Mouse (Mus musculus) retina, embryonic 14.5 days (tissue): ENCODE measurements around the gene Mlxipl.

Experiments used
- DNase-seq: peaks from one replicate; pipeline ENCODE4 v3.0.0-alpha.2; 2015; ENCODE audit warnings: low spot score

Gene Mlxipl

DNA sequence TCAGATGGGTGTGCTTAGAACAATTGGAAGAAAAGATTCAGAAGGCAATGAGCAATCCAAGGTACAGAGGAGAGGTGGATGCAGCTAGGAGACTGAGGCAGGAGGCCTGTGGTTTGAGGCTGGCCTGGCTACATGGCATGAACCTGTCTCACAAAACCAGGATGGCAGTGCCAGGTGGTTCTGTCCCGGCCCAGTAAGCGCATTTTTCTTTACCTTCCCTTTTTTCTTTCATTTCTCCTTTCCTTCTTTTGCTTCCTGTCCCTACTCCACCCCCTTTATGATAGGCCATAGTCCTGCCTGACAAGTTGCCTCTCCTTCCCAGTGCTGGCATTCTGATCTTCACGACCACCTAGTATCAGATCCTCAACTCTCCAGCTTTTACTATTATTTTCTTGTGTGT is 95.3 kb downstream of the Mlxipl start:
- DNase-seq: no peak

DNA sequence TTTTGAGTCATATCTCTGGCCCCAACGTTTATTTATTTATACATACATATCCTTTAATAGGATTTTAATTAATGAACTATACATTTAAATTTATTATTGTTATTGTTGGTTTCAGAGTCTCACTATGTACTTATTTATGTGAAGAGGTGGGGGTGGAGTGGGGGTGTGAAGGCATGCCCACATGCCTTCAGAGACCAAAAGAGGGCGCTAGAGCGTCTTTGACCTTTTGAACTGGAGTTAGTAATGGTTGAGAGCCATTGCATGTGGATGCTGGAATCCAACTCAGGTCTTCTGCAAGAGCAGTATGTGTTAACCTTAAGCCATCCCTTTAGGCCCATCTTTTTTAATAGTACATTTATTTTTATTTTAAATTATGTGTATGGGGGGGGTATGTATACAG is 95.9 kb downstream of the Mlxipl start:
- peak; percentile 66 for DNase-seq

DNA sequence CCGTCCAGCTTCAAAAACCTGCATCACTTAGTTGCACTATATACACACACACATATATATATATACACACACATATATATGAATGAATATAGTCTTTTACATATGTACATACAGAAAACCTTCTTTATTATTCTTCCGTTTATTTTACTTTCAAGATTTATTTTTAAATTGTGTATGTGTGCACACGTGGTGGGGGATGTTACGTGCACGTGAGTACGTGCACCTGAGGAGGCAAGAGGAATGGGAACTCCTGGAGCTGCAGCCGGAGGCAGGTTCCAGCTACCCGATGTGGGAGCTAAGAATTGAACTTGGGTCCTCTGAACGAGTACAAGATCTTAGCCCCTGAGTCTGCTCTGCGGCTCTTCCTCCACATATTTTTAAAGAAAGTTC is 96.5 kb downstream of the Mlxipl start:
- DNase-seq: no peak

DNA sequence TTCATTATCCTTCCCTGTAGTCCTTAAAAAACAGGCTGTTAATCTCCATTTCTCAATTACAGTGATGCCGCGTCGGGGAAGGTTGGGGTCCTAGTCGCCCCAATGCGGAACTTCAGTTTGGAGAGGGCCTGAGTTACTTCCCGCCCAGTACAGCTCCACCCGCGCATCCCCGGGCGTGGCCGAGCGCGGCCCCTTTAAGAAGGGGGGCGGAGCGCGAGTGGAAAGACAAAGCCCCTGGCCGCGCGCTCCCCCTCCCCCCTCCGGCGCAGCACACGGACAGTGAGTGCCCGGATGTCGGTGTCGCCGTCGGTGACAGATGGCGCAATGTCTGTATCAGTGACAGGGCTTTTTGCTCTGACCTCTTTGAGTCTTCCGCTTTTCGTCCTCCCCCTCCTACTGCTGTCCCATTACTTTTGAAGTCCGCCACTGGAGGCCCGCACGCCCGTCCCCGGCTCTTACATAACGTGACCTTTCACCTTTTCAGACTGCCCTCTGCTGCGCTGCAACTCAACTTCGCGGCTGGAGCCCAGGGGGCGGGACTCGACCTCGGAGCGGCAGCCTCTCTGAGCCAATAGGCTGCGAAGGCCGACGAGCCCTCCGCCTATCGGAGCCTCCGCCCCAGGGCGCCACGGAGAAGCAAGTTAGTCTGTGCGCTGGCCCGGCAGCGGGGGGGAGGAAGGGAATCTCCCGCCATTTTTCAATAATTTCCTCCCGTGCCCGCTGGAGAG is 97.1 kb downstream of the Mlxipl start, which contains the start of gene Baz1b:
TSS of gene Baz1b (plus strand) at position 644 of the 728 bp plus-strand sequence.
- DNase-seq: peak; percentile 98

DNA sequence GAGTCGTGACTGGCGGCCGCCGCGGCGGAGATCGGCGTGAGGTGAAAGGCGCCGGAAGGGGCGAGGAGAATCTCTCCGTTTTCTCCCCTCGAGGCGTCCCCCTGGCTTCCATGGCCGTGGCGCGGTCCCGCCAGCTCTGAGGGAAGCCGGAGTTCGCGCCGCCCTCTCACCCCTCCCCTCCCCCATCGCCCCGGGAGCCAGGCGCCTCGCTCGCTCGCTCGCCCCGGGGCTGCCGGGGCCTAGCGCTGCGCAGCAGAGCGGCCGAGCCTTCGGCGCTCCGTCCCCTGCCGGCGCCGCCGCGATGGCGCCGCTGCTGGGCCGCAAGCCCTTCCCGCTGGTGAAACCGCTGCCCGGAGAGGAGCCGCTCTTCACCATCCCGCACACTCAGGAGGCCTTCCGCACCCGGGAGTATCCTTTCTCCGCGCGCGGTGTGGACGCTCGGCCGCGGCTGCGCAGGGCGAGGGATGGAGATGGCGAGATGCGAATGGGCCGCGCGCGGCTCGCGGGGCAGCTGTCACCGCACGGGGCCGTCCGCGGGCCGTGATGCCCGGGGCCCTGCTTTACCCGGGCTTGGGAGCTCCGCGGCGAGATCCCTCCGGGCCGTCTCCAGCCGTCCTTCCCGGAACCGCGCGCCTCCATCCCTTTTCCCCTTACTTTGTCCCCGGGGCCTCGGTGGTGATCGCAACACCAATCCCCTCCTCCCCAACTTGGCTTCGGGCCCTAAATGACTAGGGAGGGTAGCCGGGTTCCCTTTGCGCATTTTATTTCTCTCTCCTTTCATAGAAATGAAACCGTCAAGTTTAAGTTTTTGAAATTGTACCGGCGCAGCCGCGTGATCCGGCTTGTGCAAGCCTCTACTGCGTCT is 97.9 kb downstream of the Mlxipl start:
- no peak for DNase-seq
